9 mouse cellular contexts compared by ENCODE assay signal in the genomic region with DNA sequence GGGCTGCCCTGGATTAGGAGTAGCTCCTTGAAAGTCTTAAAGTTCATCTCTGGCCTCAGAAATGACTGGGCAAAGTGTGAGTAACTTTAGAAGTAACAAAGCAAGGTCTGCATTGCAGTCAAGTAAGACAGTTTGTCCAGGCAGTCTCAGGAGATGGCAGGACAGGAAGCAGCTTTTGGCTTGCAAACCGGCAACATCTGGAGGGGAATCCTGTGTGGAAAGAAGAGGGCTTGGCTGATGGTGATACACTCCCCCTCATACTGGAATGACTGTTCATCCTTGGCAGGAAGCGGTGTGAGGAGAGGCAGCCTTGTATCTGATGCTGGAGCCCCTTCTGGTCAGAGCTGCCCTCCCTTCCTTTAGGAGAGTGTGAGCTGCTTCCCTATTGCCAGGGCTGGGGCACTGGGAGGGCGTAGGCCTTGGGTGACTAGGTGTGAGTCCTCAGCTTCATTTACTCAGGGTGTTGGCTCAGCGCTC. TPM values are rescaled to one million over a fixed set of nuclear protein-coding genes. Genes with fewer than 3 reads are reported as not detected.
DNase-seq lines count a peak whose midpoint lies in the region; TF ChIP-seq lines count a peak whose summit lies in the region.
"Had no signal": no experiment of that assay in that cellular context is flagged by ENCODE, and none has a peak within 500 bp of the region (broad histone marks: within the 10 kb centered on the region; RNA-seq: fewer than 3 reads in every experiment).

No protein-coding gene starts in this region.

- peaks cover 20% of the 10 kb centered on the region; the same call in 1 of the 2 replicates for H3K4me1 ChIP-seq in spleen, adult 2 months (ENCODE audit: control insufficient read depth, insufficient read depth, insufficient read length)

- no peaks in the 10 kb centered on the region for H3K27me3 ChIP-seq in spleen, adult 2 months (ENCODE audit: control insufficient read depth, insufficient read depth, low read length)
- no peaks in the 10 kb centered on the region for H3K27me3 ChIP-seq in myocyte (ENCODE audit: control insufficient read depth, insufficient read depth, insufficient read length)
- H3K27me3 ChIP-seq: embryonic facial prominence, embryonic 12.5 days had no signal

- DNase-seq in adrenal gland, adult (ENCODE audit: inconsistent age in 2 of 2, low spot score in 1 of 2), result peak; percentile 26 to 63
- DNase-seq in adrenal gland, adult 8-10 months, result no peak
- no peak for DNase-seq in spleen, adult 2 months (ENCODE audit: low read depth in 1 of 2, low spot score in 2 of 2)
- no peak for DNase-seq in spleen, adult 12 weeks (ENCODE audit: low spot score)
- peak; percentile 74 for DNase-seq in kidney, postnatal 10 days
- DNase-seq in cerebellum, postnatal 14 days, result no peak
- DNase-seq in cerebellum, adult 9-11 months, result no peak

- no peak overlapping the region for H3K4me3 ChIP-seq in spleen, adult 2 months (ENCODE audit: extremely low read depth, insufficient read depth, insufficient read length)
- H3K4me3 ChIP-seq in myocyte, result no peak overlapping the region
- H3K4me3 ChIP-seq: embryonic facial prominence, embryonic 12.5 days had no signal

- WGBS in spleen, adult 2 months, result 54% methylated on average over 4 of the region's 4 CpGs

- H3K4me2 ChIP-seq in myocyte (ENCODE audit: low read depth), result peak overlapping the region; percentile 89
- H3K4me2 ChIP-seq: embryonic facial prominence, embryonic 12.5 days had no signal

- TF ChIP-seq CTCF in spleen, adult 2 months (IDR thresholded peaks at IDR 0.05; ENCODE audit: extremely low read depth, insufficient read depth, insufficient read length, insufficient replicate concordance), result no peak

- H3K36me3 ChIP-seq in spleen, adult 2 months (ENCODE audit: control insufficient read depth, insufficient read depth, low read length), result no peaks in the 10 kb centered on the region; the same call in 1 of the 2 replicates
- no peaks in the 10 kb centered on the region for H3K36me3 ChIP-seq in myocyte (ENCODE audit: control insufficient read depth, insufficient read depth)

- no peak overlapping the region for H3ac ChIP-seq in myocyte (ENCODE audit: control insufficient read depth, insufficient read length)

- no peak for TF ChIP-seq POLR2A in spleen, adult 2 months (IDR thresholded peaks at IDR 0.05; ENCODE audit: low read depth, low read length)
- TF ChIP-seq POLR2A in myocyte (IDR thresholded peaks at IDR 0.05; ENCODE audit: insufficient read length, low read depth), result no peak

- H3K79me2 ChIP-seq in myocyte (ENCODE audit: control insufficient read depth, insufficient read depth), result peaks cover 41% of the 10 kb centered on the region

- peak overlapping the region; percentile 12; the same call in 1 of the 2 replicates for H3K27ac ChIP-seq in spleen, adult 2 months (ENCODE audit: insufficient read depth, low read length)
- H3K27ac ChIP-seq: embryonic facial prominence, embryonic 12.5 days had no signal

TF ChIP-seq in myocyte, 11 proteins besides CTCF, POLR2A, EP300 and RAD21:
- TF ChIP-seq MAX (IDR thresholded peaks at IDR 0.05; ENCODE audit: low read depth), result no peak
- no peak for TF ChIP-seq TCF3 (IDR thresholded peaks at IDR 0.05; ENCODE audit: insufficient read length, low read depth)
- no peak for TF ChIP-seq USF1 (IDR thresholded peaks at IDR 0.05; ENCODE audit: low read depth)
- TF ChIP-seq MYOD1 (IDR thresholded peaks at IDR 0.05; ENCODE audit: control insufficient read depth in 1 of 3, insufficient read length in 2 of 3, low read depth in 2 of 3), result no peak
- TF ChIP-seq TCF12 (IDR thresholded peaks at IDR 0.05; ENCODE audit: insufficient read depth, poor library complexity, severe bottlenecking), result no peak
- TF ChIP-seq CEBPB (IDR thresholded peaks at IDR 0.05; ENCODE audit: insufficient read depth, poor library complexity, severe bottlenecking), result no peak
- TF ChIP-seq E2F4 (IDR thresholded peaks at IDR 0.05; ENCODE audit: insufficient read depth), result no peak
- no peak for TF ChIP-seq POLR2AphosphoS2 (IDR thresholded peaks at IDR 0.05; ENCODE audit: insufficient read length, low read depth)
- no peak for TF ChIP-seq REST (IDR thresholded peaks at IDR 0.05; ENCODE audit: insufficient read depth, insufficient read length)
- no peak for TF ChIP-seq SRF (IDR thresholded peaks at IDR 0.05; ENCODE audit: control insufficient read depth, insufficient read length, low read depth)
- TF ChIP-seq MYOG (IDR thresholded peaks at IDR 0.05; ENCODE audit: control insufficient read depth in 1 of 3, insufficient read depth in 1 of 3, insufficient read length in 2 of 3, low read depth in 2 of 3), result no peak
TF ChIP-seq in myocyte: peak in this region for 0.

RNA-seq across cellular contexts. Expression of gene Scamp2, which starts 2.2 kb away (rescaled TPM):
- 10 to 100 TPM; 62.3 to 78.5 (median 71.9) TPM for total RNA-seq in adrenal gland, adult 8-10 months (2022)
- 79.2 and 88.4 TPM in 2 replicates for polyA plus RNA-seq in spleen, adult 2 months (2012; rRNA removed)
- polyA plus RNA-seq in myocyte (2012; fragmentation: generic; extraction: Trizol), result 38.3 TPM

RNA-seq across cellular contexts. Expression of gene Mpi, which starts 10.4 kb away (rescaled TPM):
- total RNA-seq in adrenal gland, adult 8-10 months (2022), result 10 to 100 TPM; 35.5 to 66.3 (median 46.1) TPM
- polyA plus RNA-seq in spleen, adult 2 months (2012; rRNA removed), result 13.0 and 16.7 TPM in 2 replicates
- 89.6 TPM for polyA plus RNA-seq in myocyte (2012; fragmentation: generic; extraction: Trizol)

RNA-seq across cellular contexts. Expression of gene Fam219b, which starts 25.6 kb away (rescaled TPM):
- 10 to 100 TPM; 25.5 to 34.9 (median 31.0) TPM for total RNA-seq in adrenal gland, adult 8-10 months (2022)
- polyA plus RNA-seq in spleen, adult 2 months (2012; rRNA removed), result 4.1 and 14.5 TPM in 2 replicates
- polyA plus RNA-seq in myocyte (2012; fragmentation: generic; extraction: Trizol), result 14.4 TPM

RNA-seq across cellular contexts. Expression of gene Ulk3, which starts 26.3 kb away (rescaled TPM):
- total RNA-seq in adrenal gland, adult 8-10 months (2022), result 10 to 100 TPM; 10.8 to 33.3 (median 19.5) TPM
- polyA plus RNA-seq in spleen, adult 2 months (2012; rRNA removed), result 44.5 and 47.6 TPM in 2 replicates
- polyA plus RNA-seq in myocyte (2012; fragmentation: generic; extraction: Trizol), result 12.2 TPM

RNA-seq across cellular contexts. Expression of gene Cox5a, which starts 41.9 kb away (rescaled TPM):
- total RNA-seq in adrenal gland, adult 8-10 months (2022), result 100 to 1,000 TPM; 236 to 400 (median 335) TPM
- polyA plus RNA-seq in spleen, adult 2 months (2012; rRNA removed), result 135 and 219 TPM in 2 replicates
- 780 TPM for polyA plus RNA-seq in myocyte (2012; fragmentation: generic; extraction: Trizol)

Comparison
In these comparisons a context has a peak if more than half of its experiments do, and no peak if none do; other contexts are left out.
1. DNase-seq: peak in adrenal gland, adult (2 of 2) and kidney, postnatal 10 days (single experiment); none in adrenal gland, adult 8-10 months (single experiment), spleen, adult 2 months (0 of 2), spleen, adult 12 weeks (single experiment), cerebellum, postnatal 14 days (0 of 2) and cerebellum, adult 9-11 months (single experiment).